Mouse (Mus musculus) heart, postnatal 0 days (tissue): ENCODE data around the gene Gm21319. TPM values are rescaled to one million over a fixed set of nuclear protein-coding genes. Genes with fewer than 3 reads are reported as not detected.
"Not testable (repeated sequence)": the region's sequence is repeated elsewhere in the genome, so short reads cannot be mapped to it uniquely, and the experiment has no call there.

Experiments
- ATAC-seq: fragments of 200-750 bp; cut with Nextera tagmentation; 2 replicates; pipeline ENCODE4 v1.8.0; 2017; ENCODE audit warnings: low read depth, moderate number of reproducible peaks, moderate library complexity; ENCODE audit not compliant: insufficient read depth
- DNase-seq: peaks from one replicate; pipeline ENCODE4 v3.0.0-alpha.2; 2016; ENCODE audit warnings: low spot score
- H3K27ac ChIP-seq: fragments of 300-500 bp; sonication (generic); 2 replicates; pipeline ENCODE4 v1.5.1; 2014; ENCODE audit warnings: low read depth, mild to moderate bottlenecking
- H3K27me3 ChIP-seq: fragments of 300-500 bp; sonication (generic); 2 replicates; pipeline ENCODE4 v1.6.1; 2014; ENCODE audit warnings: low read length, mixed read lengths; ENCODE audit not compliant: control insufficient read depth, insufficient read depth
- H3K36me3 ChIP-seq: fragments of 300-500 bp; sonication (generic); replicated peaks from 2 replicates; pipeline ENCODE4 v1.6.1; 2014; ENCODE audit warnings: low read length, mixed read lengths; ENCODE audit not compliant: control insufficient read depth, insufficient read depth
- H3K4me1 ChIP-seq: fragments of 300-500 bp; sonication (generic); 2 replicates; pipeline ENCODE4 v1.6.1; 2014; ENCODE audit warnings: antibody characterized with exemption; ENCODE audit not compliant: control insufficient read depth, insufficient read depth
- H3K4me2 ChIP-seq: fragments of 300-500 bp; sonication (generic); 2 replicates; pipeline ENCODE4 v1.6.1; 2014; ENCODE audit warnings: low read depth, mild to moderate bottlenecking, low read length, moderate library complexity
- H3K4me3 ChIP-seq: fragments of 300-500 bp; sonication (generic); 2 replicates; pipeline ENCODE4 v1.5.1; 2014; ENCODE audit warnings: low read depth, low read length
- H3K9ac ChIP-seq: fragments of 300-500 bp; sonication (generic); replicated peaks from 2 replicates; pipeline ENCODE4 v1.6.1; 2014; ENCODE audit warnings: low read depth, low read length, mixed read lengths
- H3K9me3 ChIP-seq: fragments of 300-500 bp; sonication (generic); replicated peaks from 2 replicates; pipeline ENCODE4 v1.6.1; 2016; ENCODE audit warnings: low read length; ENCODE audit not compliant: control insufficient read depth
- WGBS: fragments of 180-500 bp; shearing (Covaris S2); extraction: QIAGEN DNeasy Blood & Tissue Kit; methylation state at CpG from one replicate; pipeline ENCODE4 v1.1.7; 2014; 5-methylcytosine and 5-hydroxymethylcytosine counted together
- polyA plus RNA-seq: library from polyadenylated mRNA; unstranded; fragments of >200 nt; fragmentation: Nextera tagmentation; extraction: Ambion mirVana; gene quantifications from 2 replicates; pipeline ENCODE4 v1.2.1, GENCODE M21; 2015
- total RNA-seq: library from RNA; depleted of rRNA; stranded (reverse); fragments of >200 nt; gene quantifications from 2 replicates; pipeline ENCODE4 v1.2.3, GENCODE M21; 2014; ENCODE audit warnings: low replicate concordance; rRNA removed

Gm21319 gene
- not detected in 2 replicates for total RNA-seq
- not detected in 2 replicates for polyA plus RNA-seq

GRCm38 (mm10) chr12:87775655-87776054 is at the start of gene Gm21319:
Gene Gm21319, minus strand, starts transcription at chr12:87775755.
- H3K9me3 ChIP-seq, H3K4me1 ChIP-seq, H3K27me3 ChIP-seq, H3K4me2 ChIP-seq, H3K9ac ChIP-seq, H3K36me3 ChIP-seq, DNase-seq, ATAC-seq, H3K27ac ChIP-seq, H3K4me3 ChIP-seq: not testable (repeated sequence)
- WGBS = 62% methylated on average over 4 of the region's 4 CpGs

DNA sequence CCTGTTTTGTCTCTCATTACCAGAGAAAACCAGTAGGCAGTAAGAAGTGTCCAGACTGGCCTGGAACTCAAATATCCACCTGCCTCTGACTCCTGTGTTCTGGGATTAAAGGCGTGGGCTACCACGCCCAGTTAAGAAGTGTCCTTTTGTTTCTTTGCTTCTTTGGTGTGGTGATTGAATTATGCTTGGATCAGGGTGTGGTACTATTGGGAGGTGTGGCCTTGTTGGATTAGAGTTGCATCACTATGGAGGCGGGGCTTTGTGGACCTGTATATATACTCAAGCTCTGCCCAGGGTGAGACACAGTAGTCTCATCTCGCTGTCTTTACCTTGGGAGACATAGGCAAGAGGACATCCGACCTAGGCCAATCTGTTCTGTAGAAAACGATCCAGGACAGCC is 40.7 kb upstream of the Gm21319 start, which contains the start of gene BB287469:
BB287469 (plus strand) TSS at position 301 of the 400 bp plus-strand sequence.
- H3K9ac ChIP-seq, DNase-seq, H3K4me3 ChIP-seq, H3K27ac ChIP-seq, H3K36me3 ChIP-seq, H3K4me1 ChIP-seq, H3K9me3 ChIP-seq, ATAC-seq, H3K27me3 ChIP-seq, H3K4me2 ChIP-seq: not testable (repeated sequence)
- WGBS = 65% methylated on average over 3 of the region's 6 CpGs

DNA sequence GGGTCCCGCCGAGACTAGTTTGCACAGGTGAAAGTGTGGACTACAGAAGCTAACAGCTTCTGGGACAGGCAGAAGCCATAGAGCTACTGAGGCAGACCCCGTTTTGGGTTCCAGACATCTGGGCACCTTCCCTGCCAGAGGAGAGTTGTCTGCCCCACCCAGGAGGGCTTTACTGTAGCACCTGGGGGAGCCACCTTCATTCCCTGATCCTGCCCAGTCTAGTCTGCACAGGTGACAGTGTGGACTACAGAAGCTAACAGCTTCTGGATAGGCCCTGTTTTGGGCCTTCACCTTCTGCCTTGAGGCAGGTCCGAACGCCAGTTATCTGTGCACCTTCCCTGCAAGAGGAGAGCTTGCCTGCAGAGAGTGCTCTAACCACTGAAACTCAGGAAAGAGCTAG is 22.4 kb upstream of the Gm21319 start:
- DNase-seq, H3K4me1 ChIP-seq, H3K9ac ChIP-seq, H3K4me2 ChIP-seq, H3K36me3 ChIP-seq, H3K27me3 ChIP-seq, H3K9me3 ChIP-seq, ATAC-seq, H3K27ac ChIP-seq, H3K4me3 ChIP-seq: not testable (repeated sequence)
- 76% methylated on average over 5 of the region's 5 CpGs for WGBS

- not testable (repeated sequence) for DNase-seq, H3K4me3 ChIP-seq, H3K27ac ChIP-seq, H3K4me1 ChIP-seq, H3K36me3 ChIP-seq, ATAC-seq, H3K4me2 ChIP-seq, H3K9ac ChIP-seq, H3K9me3 ChIP-seq, H3K27me3 ChIP-seq
- WGBS = 81% methylated on average over 1 of the region's 1 CpGs
Observed at GRCm38 (mm10) chr12:87795212-87795611, 19.7 kb upstream of the Gm21319 start, which contains the start of gene Gm21936. Gene Gm21936, plus strand, starts transcription at chr12:87795512.

Other genes with a start within 250 kb of the Gm21319 start
- not detected in 2 replicates for gene Oog1, start 173.1 kb downstream of the Gm21319 start, total RNA-seq
- gene Oog1, start 173.1 kb downstream of the Gm21319 start, polyA plus RNA-seq = not detected in 2 replicates
- gene Gm4027, start 156.9 kb downstream of the Gm21319 start, total RNA-seq = not detected in 2 replicates
- not detected in 2 replicates for gene Gm4027, start 156.9 kb downstream of the Gm21319 start, polyA plus RNA-seq
- gene Gm16381, start 131.1 kb downstream of the Gm21319 start, total RNA-seq = not detected in 2 replicates
- gene Gm16381, start 131.1 kb downstream of the Gm21319 start, polyA plus RNA-seq = not detected in 2 replicates
- gene Gm21936, start 19.8 kb upstream of the Gm21319 start, total RNA-seq = not detected in 2 replicates
- gene Gm21936, start 19.8 kb upstream of the Gm21319 start, polyA plus RNA-seq = not detected in 2 replicates
- not detected in 2 replicates for gene BB287469, start 40.8 kb upstream of the Gm21319 start, total RNA-seq
- not detected in 2 replicates for gene BB287469, start 40.8 kb upstream of the Gm21319 start, polyA plus RNA-seq
- gene Gm2001, start 66.6 kb upstream of the Gm21319 start, total RNA-seq = not detected in 2 replicates
- not detected in 2 replicates for gene Gm2001, start 66.6 kb upstream of the Gm21319 start, polyA plus RNA-seq
- gene Gm2016, start 98.3 kb upstream of the Gm21319 start, total RNA-seq = not detected in 2 replicates
- not detected in 2 replicates for gene Gm2016, start 98.3 kb upstream of the Gm21319 start, polyA plus RNA-seq
- not detected in 2 replicates for gene Gm2022, start 119.6 kb upstream of the Gm21319 start, total RNA-seq
- not detected in 2 replicates for gene Gm2022, start 119.6 kb upstream of the Gm21319 start, polyA plus RNA-seq
- gene Gm2035, start 144.1 kb upstream of the Gm21319 start, total RNA-seq = not detected in 2 replicates
- gene Gm2035, start 144.1 kb upstream of the Gm21319 start, polyA plus RNA-seq = not detected in 2 replicates
- gene Gm2042, start 178.3 kb upstream of the Gm21319 start, total RNA-seq = not detected in 2 replicates
- not detected in 2 replicates for gene Gm2042, start 178.3 kb upstream of the Gm21319 start, polyA plus RNA-seq
- not detected in 2 replicates for gene Gm2075, start 236.1 kb upstream of the Gm21319 start, total RNA-seq
- gene Gm2075, start 236.1 kb upstream of the Gm21319 start, polyA plus RNA-seq = not detected in 2 replicates
- gene Gm6803, start 243.0 kb upstream of the Gm21319 start, total RNA-seq = not detected in 2 replicates
- gene Gm6803, start 243.0 kb upstream of the Gm21319 start, polyA plus RNA-seq = not detected in 2 replicates